Mouse (Mus musculus): ENCODE results near the gene Prkd2. TPM values are rescaled to one million over a fixed set of nuclear protein-coding genes. Genes with fewer than 3 reads are reported as not detected.

Gene Prkd2
- total and polyA plus RNA-seq, 3 experiments = 15.3 to 26.2 (median 19.9) TPM

DNA sequence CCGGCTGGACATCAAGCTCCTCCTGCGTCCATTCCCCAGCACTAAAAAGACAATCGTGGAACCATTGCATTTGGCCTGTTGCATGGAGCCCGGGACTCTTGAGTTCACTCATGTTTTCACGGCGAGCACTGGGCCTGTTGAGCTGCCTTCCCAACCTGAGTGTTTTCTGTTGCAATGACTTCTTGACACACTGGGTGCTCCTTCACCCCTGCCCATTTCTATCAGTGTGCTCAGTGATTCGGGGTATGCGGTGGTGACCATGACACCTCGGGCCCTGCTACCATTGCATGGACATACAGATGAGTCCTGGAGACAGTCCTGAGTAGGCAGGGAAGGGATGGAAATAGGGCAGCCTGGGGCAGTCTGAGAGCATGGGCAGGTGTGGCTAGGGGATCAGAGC is 29.8 kb downstream of the Prkd2 start:
- TF ChIP-seq EP300 (IDR thresholded peaks at IDR 0.05; ENCODE audit: insufficient read depth, low read depth, low read length) = no peak
- no peak for TF ChIP-seq POLR2A (IDR thresholded peaks at IDR 0.05; ENCODE audit: insufficient read depth, low read depth, low read length)
- WGBS = 89% methylated on average over 9 of the region's 9 CpGs
- no peaks in the 10 kb centered on the region for H3K27me3 ChIP-seq (ENCODE audit: control insufficient read depth, insufficient read depth, low read length)

DNA sequence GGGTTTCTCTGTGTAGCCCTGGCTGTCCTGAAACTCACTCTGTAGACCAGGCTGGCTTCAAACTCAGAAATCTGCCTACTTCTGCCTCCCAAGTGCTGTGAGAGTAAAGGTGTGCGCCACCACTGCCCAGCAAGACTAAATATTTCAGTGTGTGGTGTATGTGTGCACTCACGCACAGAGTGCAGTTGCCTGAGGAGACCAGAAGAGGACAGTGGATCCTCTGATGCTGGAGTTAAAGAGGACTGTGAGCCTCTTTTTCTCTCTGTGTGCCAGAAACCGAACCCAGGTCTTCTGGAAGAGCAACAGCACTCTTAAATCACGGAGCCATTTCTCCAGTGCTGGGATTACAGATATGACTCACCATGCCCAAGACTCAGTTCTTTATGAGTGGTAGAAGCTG is 30.7 kb downstream of the Prkd2 start:
- H3K4me1 ChIP-seq (ENCODE audit: control insufficient read depth, insufficient read depth, low read length) = peaks cover 1% of the 10 kb centered on the region; the same call in 1 of the 2 replicates
- H3K27ac ChIP-seq = no peak overlapping the region
- H3K27me3 ChIP-seq (ENCODE audit: control insufficient read depth, insufficient read depth, low read length) = no peaks in the 10 kb centered on the region
- intact Hi-C loops (cut with DNase I) = no loop called here
- no peaks in the 10 kb centered on the region for H3K36me3 ChIP-seq (ENCODE audit: control insufficient read depth, insufficient read depth, low read length)
- 88% methylated on average over 4 of the region's 4 CpGs for WGBS
- H3K79me2 ChIP-seq (replicated peaks; ENCODE audit: control insufficient read depth, insufficient read depth, low read length) = no peaks in the 10 kb centered on the region
- TF ChIP-seq CTCF (IDR thresholded peaks at IDR 0.05) (0 out of 2 replicates have a peak, but pooled peaks have one; percentile 13), POLR2A (IDR thresholded peaks at IDR 0.05; ENCODE audit: insufficient read depth, low read depth, low read length) (no peak)
- no peak for DNase-seq
- H3K9ac ChIP-seq (ENCODE audit: low read depth, low read length) = no peak overlapping the region
- H3K4me3 ChIP-seq = no peak overlapping the region

More for the DNA sequence above, 29.8 kb downstream of the Prkd2 start:
- Histone ChIP-seq H3K4me1 (ENCODE audit: control insufficient read depth, insufficient read depth, low read length) (peaks cover 1% of the 10 kb centered on the region; the same call in 1 of the 2 replicates), H3K9ac (ENCODE audit: low read depth, low read length) (no peak overlapping the region), H3K4me3 (no peak overlapping the region), H3K27ac (no peak overlapping the region), H3K36me3 (ENCODE audit: control insufficient read depth, insufficient read depth, low read length) (no peaks in the 10 kb centered on the region), H3K79me2 (replicated peaks; ENCODE audit: control insufficient read depth, insufficient read depth, low read length) (no peaks in the 10 kb centered on the region)
- intact Hi-C loops (cut with DNase I) = no loop called here
- DNase-seq = no peak

GRCm38 (mm10) chr7:16874190-16874589 is 31.5 kb downstream of the Prkd2 start:
- peak; percentile 83 to 85 for DNase-seq
- Histone ChIP-seq H3K27me3 (ENCODE audit: control insufficient read depth, insufficient read depth, low read length) (no peaks in the 10 kb centered on the region), H3K9ac (ENCODE audit: low read depth, low read length) (no peak overlapping the region), H3K4me1 (ENCODE audit: control insufficient read depth, insufficient read depth, low read length) (peaks cover 1% of the 10 kb centered on the region; the same call in 1 of the 2 replicates), H3K27ac (peak overlapping the region; percentile 74), H3K79me2 (replicated peaks; ENCODE audit: control insufficient read depth, insufficient read depth, low read length) (no peaks in the 10 kb centered on the region), H3K36me3 (ENCODE audit: control insufficient read depth, insufficient read depth, low read length) (no peaks in the 10 kb centered on the region), H3K4me3 (peak overlapping the region; percentile 32)
- WGBS = 2% methylated on average over 17 of the region's 17 CpGs
- TF ChIP-seq POLR2A (IDR thresholded peaks at IDR 0.05; ENCODE audit: insufficient read depth, low read depth, low read length) = no peak
- TF ChIP-seq EP300 (IDR thresholded peaks at IDR 0.05; ENCODE audit: insufficient read depth, low read depth, low read length) = peak; percentile 93
- TF ChIP-seq CTCF (IDR thresholded peaks at IDR 0.05) = peak; percentile 99
- intact Hi-C loops (cut with DNase I) = loop anchor here (1.0 kb wide), 1 partner anchor 18 kb away; no protein-coding TSS in a partner anchor

DNA sequence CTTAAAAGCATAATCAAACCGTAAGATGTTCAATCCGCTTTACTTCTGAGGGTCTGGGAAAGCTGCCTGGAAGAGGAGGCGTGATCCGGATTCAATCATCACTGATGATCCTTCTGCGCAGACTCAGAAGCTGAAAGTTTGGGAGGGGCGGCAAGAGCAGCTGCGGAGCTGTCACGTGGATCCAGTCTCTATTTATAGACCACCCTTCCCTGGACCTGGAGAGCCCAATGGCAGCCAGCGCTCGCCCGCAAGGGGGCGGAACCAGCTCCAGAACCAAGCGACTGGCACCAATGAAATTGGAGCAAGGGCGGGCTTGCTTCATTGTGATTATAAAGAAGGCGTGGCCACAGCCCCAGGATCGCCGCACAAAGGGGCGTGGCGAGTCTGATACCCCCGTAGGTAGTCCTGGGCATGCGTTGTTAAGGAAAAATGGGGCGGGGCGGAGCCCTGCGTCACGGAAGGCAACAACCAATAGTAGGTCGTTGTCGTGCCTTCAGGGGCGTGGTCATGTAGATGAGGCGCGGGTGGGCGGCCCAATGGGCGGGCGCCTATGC is 32.1 kb downstream of the Prkd2 start:
- Histone ChIP-seq H3K4me1 (ENCODE audit: control insufficient read depth, insufficient read depth, low read length) (peaks cover 1% of the 10 kb centered on the region; the same call in 1 of the 2 replicates), H3K79me2 (replicated peaks; ENCODE audit: control insufficient read depth, insufficient read depth, low read length) (no peaks in the 10 kb centered on the region), H3K4me3 (peak overlapping the region; percentile 74), H3K9ac (ENCODE audit: low read depth, low read length) (no peak overlapping the region), H3K27ac (peak overlapping the region; percentile 74), H3K27me3 (ENCODE audit: control insufficient read depth, insufficient read depth, low read length) (no peaks in the 10 kb centered on the region), H3K36me3 (ENCODE audit: control insufficient read depth, insufficient read depth, low read length) (no peaks in the 10 kb centered on the region)
- intact Hi-C loops (cut with DNase I) = loop anchor here (1.0 kb wide), 1 partner anchor 17 kb away; no protein-coding TSS in a partner anchor
- DNase-seq = peak; percentile 98 to 100
- under 1% methylated on average over 33 of the region's 33 CpGs for WGBS
- no peak for TF ChIP-seq EP300 (IDR thresholded peaks at IDR 0.05; ENCODE audit: insufficient read depth, low read depth, low read length)
- peak; percentile 61 for TF ChIP-seq CTCF (IDR thresholded peaks at IDR 0.05)
- TF ChIP-seq POLR2A (IDR thresholded peaks at IDR 0.05; ENCODE audit: insufficient read depth, low read depth, low read length) = 0 out of 2 replicates have a peak, but pooled peaks have one; percentile 28

- TF ChIP-seq POLR2A (IDR thresholded peaks at IDR 0.05; ENCODE audit: insufficient read depth, low read depth, low read length) (no peak), EP300 (IDR thresholded peaks at IDR 0.05; ENCODE audit: insufficient read depth, low read depth, low read length) (no peak), CTCF (IDR thresholded peaks at IDR 0.05) (no peak)
- 0% methylated on average over 1 of the region's 1 CpGs for WGBS
- peak within 1 kb of the TSS; percentile 76 for H3K27ac ChIP-seq
These were observed 32.4 kb downstream of the Prkd2 start, which contains the start of gene Dact3 for GRCm38 (mm10) chr7:16875310-16875325. Gene Dact3, plus strand, starts transcription at chr7:16875317.

GRCm38 (mm10) chr7:16875326-16875725 is 32.6 kb downstream of the Prkd2 start:
- intact Hi-C loops (cut with DNase I) = no loop called here
- no peak for TF ChIP-seq POLR2A (IDR thresholded peaks at IDR 0.05; ENCODE audit: insufficient read depth, low read depth, low read length)
- no peak for TF ChIP-seq EP300 (IDR thresholded peaks at IDR 0.05; ENCODE audit: insufficient read depth, low read depth, low read length)
- no peak for TF ChIP-seq CTCF (IDR thresholded peaks at IDR 0.05)

More at GRCm38 (mm10) chr7:16875310-16875325, 32.4 kb downstream of the Prkd2 start, which contains the start of gene Dact3:
- H3K27me3 ChIP-seq (ENCODE audit: control insufficient read depth, insufficient read depth, low read length) = no peaks in the 10 kb centered on the region
- peak within 1 kb of the TSS; percentile 79 for H3K9ac ChIP-seq (ENCODE audit: low read depth, low read length)
- peak within 1 kb of the TSS; percentile 74 for H3K4me3 ChIP-seq
- intact Hi-C loops (cut with DNase I) = no loop called here
- no peaks in the 10 kb centered on the region for H3K36me3 ChIP-seq (ENCODE audit: control insufficient read depth, insufficient read depth, low read length)
- H3K4me1 ChIP-seq (ENCODE audit: control insufficient read depth, insufficient read depth, low read length) = peaks cover 1% of the 10 kb centered on the region; the same call in 1 of the 2 replicates
- H3K79me2 ChIP-seq (replicated peaks; ENCODE audit: control insufficient read depth, insufficient read depth, low read length) = no peaks in the 10 kb centered on the region
- DNase-seq = no peak

More at GRCm38 (mm10) chr7:16875326-16875725, 32.6 kb downstream of the Prkd2 start:
- peak overlapping the region; percentile 76 for H3K27ac ChIP-seq
- peaks cover 1% of the 10 kb centered on the region; the same call in 1 of the 2 replicates for H3K4me1 ChIP-seq (ENCODE audit: control insufficient read depth, insufficient read depth, low read length)
- H3K27me3 ChIP-seq (ENCODE audit: control insufficient read depth, insufficient read depth, low read length) = no peaks in the 10 kb centered on the region
- no peak for DNase-seq
- H3K4me3 ChIP-seq = peak overlapping the region; percentile 74
- peak overlapping the region; percentile 79 for H3K9ac ChIP-seq (ENCODE audit: low read depth, low read length)
- H3K79me2 ChIP-seq (replicated peaks; ENCODE audit: control insufficient read depth, insufficient read depth, low read length) = no peaks in the 10 kb centered on the region
- WGBS = under 1% methylated on average over 33 of the region's 42 CpGs
- no peaks in the 10 kb centered on the region for H3K36me3 ChIP-seq (ENCODE audit: control insufficient read depth, insufficient read depth, low read length)

All from heart, adult 2 months (tissue).